Mouse (Mus musculus) NIH3T3 (cell line): ENCODE measurements around the gene Ngf.
A peak's percentile ranks its signal among the peaks of the same experiment; 100 is the strongest.

Source experiments
- DNase-seq: peaks from one replicate; pipeline ENCODE4 v3.0.0-alpha.2; 2012; ENCODE audit warnings: low read depth

The Ngf gene

GRCm38 (mm10) chr3:102507666-102508260, 38.0 kb downstream of the Ngf start:
- DNase-seq: peak; percentile 80

- no peak for DNase-seq
Observed at GRCm38 (mm10) chr3:102508455-102508854, 38.7 kb downstream of the Ngf start.

- DNase-seq: no peak
Observed at GRCm38 (mm10) chr3:102509601-102510000, 39.9 kb downstream of the Ngf start.

- DNase-seq: no peak
Observed at GRCm38 (mm10) chr3:102516937-102517336, 47.2 kb downstream of the Ngf start.

GRCm38 (mm10) chr3:102521061-102521460, 51.3 kb downstream of the Ngf start:
- no peak for DNase-seq

GRCm38 (mm10) chr3:102523711-102524110, 54.0 kb downstream of the Ngf start:
- no peak for DNase-seq

- DNase-seq: peak; percentile 62
Observed at GRCm38 (mm10) chr3:102524951-102525350, 55.2 kb downstream of the Ngf start.

- DNase-seq: peak; percentile 57
Observed at GRCm38 (mm10) chr3:102525856-102526255, 56.1 kb downstream of the Ngf start.

- DNase-seq: peak; percentile 97
Observed at GRCm38 (mm10) chr3:102526481-102526880, 56.8 kb downstream of the Ngf start.

- DNase-seq: peak; percentile 38
Observed at GRCm38 (mm10) chr3:102534744-102535143, 65.0 kb downstream of the Ngf start.

GRCm38 (mm10) chr3:102543646-102544045, 73.9 kb downstream of the Ngf start:
- DNase-seq: no peak

GRCm38 (mm10) chr3:102547536-102547935, 77.8 kb downstream of the Ngf start:
- DNase-seq: no peak

- DNase-seq: no peak
Observed at GRCm38 (mm10) chr3:102553935-102554670, 84.4 kb downstream of the Ngf start.

- peak; percentile 71 for DNase-seq
Observed at GRCm38 (mm10) chr3:102556108-102556507, 86.4 kb downstream of the Ngf start.

GRCm38 (mm10) chr3:102556645-102557044, 86.9 kb downstream of the Ngf start:
- no peak for DNase-seq
